Mouse (Mus musculus): ENCODE data around the gene Hist1h4f.
"Not testable (repeated sequence)": the region's sequence is repeated elsewhere in the genome, so short reads cannot be mapped to it uniquely, and the experiment has no call there.

Gene Hist1h4f

GRCm38 (mm10) chr13:23551146-23551834 lies at the start of gene Hist1h4f:
TSS of gene Hist1h4f (minus strand) at chr13:23551648.
- peak; percentile 92 to 95 for DNase-seq (ENCODE audit: low spot score in 2 of 2)

- DNase-seq (ENCODE audit: low spot score in 2 of 2), result peak; percentile 84 to 96
Observed at GRCm38 (mm10) chr13:23597957-23598356, 46.5 kb upstream of the Hist1h4f start.

- DNase-seq (ENCODE audit: low spot score in 2 of 2), result peak; percentile 66 to 72
Observed at GRCm38 (mm10) chr13:23595622-23596372, 44.3 kb upstream of the Hist1h4f start.

GRCm38 (mm10) chr13:23595185-23595584 lies 43.7 kb upstream of the Hist1h4f start:
- DNase-seq (ENCODE audit: low spot score in 2 of 2), result no peak

- DNase-seq (ENCODE audit: low spot score in 2 of 2), result no peak
Observed at GRCm38 (mm10) chr13:23593051-23593770, 41.8 kb upstream of the Hist1h4f start.

GRCm38 (mm10) chr13:23592614-23593013 lies 41.2 kb upstream of the Hist1h4f start:
- no peak for DNase-seq (ENCODE audit: low spot score in 2 of 2)

GRCm38 (mm10) chr13:23591886-23592285 lies 40.4 kb upstream of the Hist1h4f start:
- DNase-seq (ENCODE audit: low spot score in 2 of 2), result not testable (repeated sequence)

- no peak for DNase-seq (ENCODE audit: low spot score in 2 of 2)
Observed at GRCm38 (mm10) chr13:23591206-23591605, 39.8 kb upstream of the Hist1h4f start.

GRCm38 (mm10) chr13:23586940-23587225 lies 35.4 kb upstream of the Hist1h4f start:
- DNase-seq (ENCODE audit: low spot score in 2 of 2), result no peak

GRCm38 (mm10) chr13:23586099-23586939 lies 34.9 kb upstream of the Hist1h4f start:
- peak in 1 of 2 experiments; percentile 71 for DNase-seq (ENCODE audit: low spot score in 2 of 2)

- peak; percentile 81 to 89 for DNase-seq (ENCODE audit: low spot score in 2 of 2)
Observed at GRCm38 (mm10) chr13:23585442-23586098, 34.1 kb upstream of the Hist1h4f start.

- DNase-seq (ENCODE audit: low spot score in 2 of 2), result peak; percentile 81 to 91
Observed at GRCm38 (mm10) chr13:23585029-23585441, 33.6 kb upstream of the Hist1h4f start.

- peak in 1 of 2 experiments; percentile 60 for DNase-seq (ENCODE audit: low spot score in 2 of 2)
Observed at GRCm38 (mm10) chr13:23584331-23584730, 32.9 kb upstream of the Hist1h4f start.

- DNase-seq (ENCODE audit: low spot score in 2 of 2), result peak in 1 of 2 experiments; percentile 63
Observed at GRCm38 (mm10) chr13:23583387-23584068, 32.1 kb upstream of the Hist1h4f start.

- DNase-seq (ENCODE audit: low spot score in 2 of 2), result peak in 1 of 2 experiments; percentile 62
Observed at GRCm38 (mm10) chr13:23582219-23583056, 31.0 kb upstream of the Hist1h4f start.

GRCm38 (mm10) chr13:23581408-23582218 lies 30.2 kb upstream of the Hist1h4f start, which contains the start of gene Hist1h4d:
TSS of gene Hist1h4d (plus strand) at chr13:23581598.
- peak; percentile 96 to 97 for DNase-seq (ENCODE audit: low spot score in 2 of 2)

GRCm38 (mm10) chr13:23577835-23578234 lies 26.4 kb upstream of the Hist1h4f start:
- DNase-seq (ENCODE audit: low spot score in 2 of 2), result no peak

- DNase-seq (ENCODE audit: low spot score in 2 of 2), result no peak
Observed at GRCm38 (mm10) chr13:23576906-23577639, 25.6 kb upstream of the Hist1h4f start.
